Mouse (Mus musculus) megakaryocyte, embryonic 14.5 days (primary cell): ENCODE measurements around the gene Slc43a1. TPM values are rescaled to one million over a fixed set of nuclear protein-coding genes. Genes with fewer than 3 reads are reported as not detected.
"Not testable (repeated sequence)": the region's sequence is repeated elsewhere in the genome, so short reads cannot be mapped to it uniquely, and the experiment has no call there.

Experiments
- H3K27me3 ChIP-seq: replicated peaks from 2 replicates; pipeline ENCODE3; 2012; ENCODE audit warnings: inconsistent platforms
- H3K36me3 ChIP-seq: replicated peaks from 2 replicates; pipeline ENCODE3; 2012; ENCODE audit warnings: low read length, inconsistent platforms, mixed read lengths
- H3K4me1 ChIP-seq: 2 replicates; pipeline ENCODE4 v1.6.1; 2012; ENCODE audit warnings: inconsistent platforms
- H3K4me3 ChIP-seq: replicated peaks from 2 replicates; pipeline ENCODE3; 2012; ENCODE audit warnings: moderate library complexity, mild to moderate bottlenecking, inconsistent platforms
- H3K9me3 ChIP-seq: 2 replicates; pipeline ENCODE4 v1.6.1; 2012; ENCODE audit warnings: inconsistent platforms
- FLI1 ChIP-seq: IDR thresholded peaks from 2 replicates; pipeline ENCODE4 v1.6.1; 2012; ENCODE audit warnings: low read length, inconsistent platforms, mixed read lengths
- GATA1 ChIP-seq: IDR thresholded peaks from 3 replicates; pipeline ENCODE4 v1.6.1; 2012; ENCODE audit warnings: mixed read lengths, low read length, inconsistent platforms, borderline replicate concordance
- polyA plus RNA-seq: library from polyadenylated mRNA; stranded (reverse); fragments of >175 nt; gene quantifications from 2 replicates; pipeline ENCODE4 v1.2.3, GENCODE M21; 2012; ENCODE audit warnings: low replicate concordance; ENCODE audit not compliant: insufficient read depth

Gene Slc43a1
- polyA plus RNA-seq, result 1.8 and 5.0 TPM in 2 replicates

GRCm38 (mm10) chr2:84838593-84838949 is at the start of gene Slc43a1:
Slc43a1 (plus strand) TSS chr2:84838850.
- peaks cover 61% of the 10 kb centered on the region for H3K27me3 ChIP-seq
- TF ChIP-seq FLI1 (no peak), GATA1 (no peak)
- 0 out of 2 replicates have a peak, but pooled peaks cover 3% of the 10 kb centered on the region for H3K9me3 ChIP-seq
- peaks cover 43% of the 10 kb centered on the region for H3K4me1 ChIP-seq
- H3K36me3 ChIP-seq, result peaks cover 1% of the 10 kb centered on the region
- peak within 1 kb of the TSS; percentile 94 for H3K4me3 ChIP-seq

GRCm38 (mm10) chr2:84790418-84790817 is 48.2 kb upstream of the Slc43a1 start:
- peaks cover 11% of the 10 kb centered on the region for H3K9me3 ChIP-seq
- H3K36me3 ChIP-seq, result no peaks in the 10 kb centered on the region
- peaks cover 3% of the 10 kb centered on the region for H3K27me3 ChIP-seq
- H3K4me1 ChIP-seq, result peaks cover 26% of the 10 kb centered on the region
- no peak overlapping the region for H3K4me3 ChIP-seq
- TF ChIP-seq FLI1, result no peak

GRCm38 (mm10) chr2:84792516-84792915 is 46.1 kb upstream of the Slc43a1 start:
- Histone ChIP-seq H3K9me3 (peaks cover 16% of the 10 kb centered on the region), H3K36me3 (no peaks in the 10 kb centered on the region), H3K4me3 (no peak overlapping the region), H3K4me1 (peaks cover 22% of the 10 kb centered on the region), H3K27me3 (peaks cover 3% of the 10 kb centered on the region)
- TF ChIP-seq FLI1, result no peak
- TF ChIP-seq GATA1, result no peak

GRCm38 (mm10) chr2:84793154-84793553 is 45.5 kb upstream of the Slc43a1 start:
- H3K9me3 ChIP-seq, result peaks cover 16% of the 10 kb centered on the region
- no peaks in the 10 kb centered on the region for H3K27me3 ChIP-seq
- no peak for TF ChIP-seq FLI1
- no peak for TF ChIP-seq GATA1
- no peak overlapping the region for H3K4me3 ChIP-seq
- H3K4me1 ChIP-seq, result peaks cover 24% of the 10 kb centered on the region
- no peaks in the 10 kb centered on the region for H3K36me3 ChIP-seq

GRCm38 (mm10) chr2:84793871-84794270 is 44.8 kb upstream of the Slc43a1 start:
- H3K9me3 ChIP-seq, result peaks cover 16% of the 10 kb centered on the region
- H3K36me3 ChIP-seq, result no peaks in the 10 kb centered on the region
- H3K4me1 ChIP-seq, result peaks cover 26% of the 10 kb centered on the region
- H3K4me3 ChIP-seq, result no peak overlapping the region
- no peaks in the 10 kb centered on the region for H3K27me3 ChIP-seq
- TF ChIP-seq GATA1, result no peak
- no peak for TF ChIP-seq FLI1

- Histone ChIP-seq H3K36me3 (peaks cover 10% of the 10 kb centered on the region), H3K9me3 (peaks cover 16% of the 10 kb centered on the region), H3K4me3 (peak overlapping the region; percentile 95), H3K27me3 (no peaks in the 10 kb centered on the region), H3K4me1 (peaks cover 41% of the 10 kb centered on the region)
- TF ChIP-seq FLI1 (no peak), GATA1 (no peak)
These were observed 40.7 kb upstream of the Slc43a1 start for GRCm38 (mm10) chr2:84797833-84798492.

GRCm38 (mm10) chr2:84798493-84798921 is 40.1 kb upstream of the Slc43a1 start, which contains the start of gene Ube2l6:
Ube2l6 (plus strand) TSS chr2:84798828.
- H3K4me1 ChIP-seq, result peaks cover 40% of the 10 kb centered on the region

GRCm38 (mm10) chr2:84799041-84799561 is 39.5 kb upstream of the Slc43a1 start:
- peaks cover 34% of the 10 kb centered on the region for H3K4me1 ChIP-seq
- peaks cover 21% of the 10 kb centered on the region for H3K36me3 ChIP-seq
- H3K9me3 ChIP-seq, result peaks cover 16% of the 10 kb centered on the region
- H3K27me3 ChIP-seq, result no peaks in the 10 kb centered on the region
- H3K4me3 ChIP-seq, result peak overlapping the region; percentile 95
- TF ChIP-seq GATA1, result no peak
- no peak for TF ChIP-seq FLI1

More at GRCm38 (mm10) chr2:84798493-84798921, 40.1 kb upstream of the Slc43a1 start, which contains the start of gene Ube2l6:
- H3K36me3 ChIP-seq, result peaks cover 16% of the 10 kb centered on the region
- peak within 1 kb of the TSS; percentile 95 for H3K4me3 ChIP-seq
- peaks cover 16% of the 10 kb centered on the region for H3K9me3 ChIP-seq
- H3K27me3 ChIP-seq, result no peaks in the 10 kb centered on the region
- TF ChIP-seq GATA1 (no peak), FLI1 (no peak)

- Histone ChIP-seq H3K9me3 (peaks cover 7% of the 10 kb centered on the region), H3K4me3 (peak overlapping the region; percentile 76), H3K27me3 (no peaks in the 10 kb centered on the region), H3K4me1 (peaks cover 32% of the 10 kb centered on the region), H3K36me3 (peaks cover 34% of the 10 kb centered on the region)
- TF ChIP-seq FLI1 (no peak), GATA1 (no peak)
These were observed 38.3 kb upstream of the Slc43a1 start for GRCm38 (mm10) chr2:84800304-84800703.

- peaks cover 32% of the 10 kb centered on the region for H3K4me1 ChIP-seq
- H3K9me3 ChIP-seq, H3K27me3 ChIP-seq, H3K4me3 ChIP-seq: not testable (repeated sequence)
- peaks cover 43% of the 10 kb centered on the region for H3K36me3 ChIP-seq
These were observed 37.4 kb upstream of the Slc43a1 start for GRCm38 (mm10) chr2:84801223-84801622.
